Mouse (Mus musculus): ENCODE results near the gene Aknad1. TPM values are rescaled to one million over a fixed set of nuclear protein-coding genes. Genes with fewer than 3 reads are reported as not detected.
A peak's percentile ranks its signal among the peaks of the same experiment; 100 is the strongest.

The Aknad1 gene
- total RNA-seq, 2 experiments from 2014 or later: 0.28 TPM; not detected in 1

DNA sequence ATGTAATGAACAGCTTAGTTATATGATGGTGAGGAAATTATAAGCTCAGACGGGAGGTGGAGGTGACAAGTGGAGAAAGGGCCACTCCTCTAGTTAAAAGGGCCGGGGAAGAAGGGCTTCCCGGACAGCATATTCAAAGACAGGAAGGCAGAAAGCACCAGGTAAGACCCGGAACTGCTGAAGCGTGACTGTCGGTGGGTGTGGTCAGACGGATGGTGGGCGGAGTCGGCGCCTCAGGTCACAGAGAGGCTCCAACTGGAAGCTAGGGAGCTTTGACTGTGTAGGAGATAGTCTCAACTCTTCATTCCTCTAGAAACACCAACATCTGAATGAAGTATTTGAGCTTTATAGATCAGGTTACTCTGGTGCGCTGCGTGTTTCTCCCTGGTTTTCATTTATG is 9.1 kb upstream of the Aknad1 start:
- no peak for DNase-seq (ENCODE audit: extremely low spot score in 1 of 2, low spot score in 2 of 2)
- intact Hi-C loops (cut with DNase I): no loop called here

DNA sequence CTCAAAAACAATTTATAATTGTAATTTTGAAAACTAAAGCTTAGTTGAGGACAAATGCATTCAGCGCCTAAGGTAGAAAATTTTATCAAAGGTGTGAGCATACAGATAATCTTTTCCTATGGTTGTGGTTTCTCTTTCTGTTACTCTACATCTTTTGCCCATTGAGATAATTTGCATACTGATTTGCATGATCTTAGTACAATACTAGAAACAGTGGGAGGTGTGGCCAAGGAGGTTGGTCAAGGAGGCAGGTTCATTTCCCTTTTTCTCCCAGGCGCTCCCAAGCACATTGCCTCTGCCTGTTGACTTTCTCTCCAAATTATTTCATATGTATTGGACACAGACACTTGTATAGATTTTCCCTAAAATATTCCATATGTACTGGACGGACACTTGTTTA is 1.7 kb upstream of the Aknad1 start:
- DNase-seq (ENCODE audit: extremely low spot score in 1 of 2, low spot score in 2 of 2): no peak
- intact Hi-C loops (cut with DNase I): no loop called here

DNA sequence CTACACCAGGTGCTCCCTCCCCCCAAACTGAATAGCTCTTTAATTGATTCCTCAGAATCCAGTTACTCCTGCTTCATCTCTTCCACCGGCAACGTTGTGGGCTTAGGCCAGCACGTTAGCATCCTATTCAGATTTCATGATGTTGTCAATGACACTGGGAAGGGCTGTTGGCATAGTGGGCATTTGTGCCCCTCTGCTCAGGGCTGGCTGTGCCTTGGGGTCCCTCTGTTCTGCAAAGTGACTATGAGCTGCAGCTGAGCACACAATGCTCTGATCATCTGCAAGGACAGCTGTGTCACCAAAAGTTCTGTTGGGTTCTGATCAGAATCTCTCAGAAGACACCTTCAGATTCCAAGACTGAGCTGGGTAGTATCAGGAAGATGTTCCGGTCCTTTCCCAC is 4.6 kb downstream of the Aknad1 start:
- no peak for DNase-seq (ENCODE audit: extremely low spot score in 1 of 2, low spot score in 2 of 2)

DNA sequence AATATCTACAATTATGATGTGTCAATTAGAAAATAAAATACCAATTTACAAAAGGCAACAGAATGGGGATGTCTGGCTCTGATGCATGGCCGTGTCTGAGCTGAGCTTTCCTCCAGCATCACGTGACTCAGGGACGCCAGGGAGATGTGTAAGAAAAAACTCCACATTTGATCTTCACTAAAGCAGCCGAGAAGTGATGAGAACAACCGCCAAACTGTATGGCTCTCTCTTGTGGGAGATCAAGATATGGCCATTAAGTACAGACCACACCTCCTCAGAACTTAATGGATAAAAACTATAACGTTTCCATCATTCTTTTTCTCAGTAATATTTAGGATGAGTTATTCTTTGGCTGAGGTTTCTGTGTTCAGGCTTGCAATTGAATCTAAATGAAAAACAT is 11.6 kb downstream of the Aknad1 start:
- no peak for DNase-seq (ENCODE audit: extremely low spot score in 1 of 2, low spot score in 2 of 2)
- intact Hi-C loops (cut with DNase I): no loop called here

More for the DNA sequence above, 4.6 kb downstream of the Aknad1 start:
- intact Hi-C loops (cut with DNase I): no loop called here

DNA sequence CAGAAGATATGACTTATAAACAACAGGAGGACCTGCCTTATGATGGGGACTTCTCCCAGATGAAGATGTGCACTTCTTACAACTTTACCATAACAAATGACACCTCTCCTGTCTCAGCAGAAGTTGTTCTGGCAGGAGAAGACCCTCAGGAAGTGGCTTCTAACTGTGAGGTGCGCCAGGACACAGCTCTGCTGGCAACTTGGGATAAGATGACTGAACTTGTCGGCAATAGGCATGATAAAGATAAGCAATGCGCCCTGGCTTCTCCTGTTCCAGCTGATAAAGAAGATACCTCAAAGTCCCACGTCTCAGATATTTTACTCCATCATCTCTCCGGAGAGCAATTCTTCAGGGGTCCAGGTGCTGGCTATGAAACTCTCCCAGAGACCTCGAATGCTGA is 12.2 kb downstream of the Aknad1 start:
- DNase-seq (ENCODE audit: extremely low spot score in 1 of 2, low spot score in 2 of 2): no peak
- intact Hi-C loops (cut with DNase I): no loop called here

DNA sequence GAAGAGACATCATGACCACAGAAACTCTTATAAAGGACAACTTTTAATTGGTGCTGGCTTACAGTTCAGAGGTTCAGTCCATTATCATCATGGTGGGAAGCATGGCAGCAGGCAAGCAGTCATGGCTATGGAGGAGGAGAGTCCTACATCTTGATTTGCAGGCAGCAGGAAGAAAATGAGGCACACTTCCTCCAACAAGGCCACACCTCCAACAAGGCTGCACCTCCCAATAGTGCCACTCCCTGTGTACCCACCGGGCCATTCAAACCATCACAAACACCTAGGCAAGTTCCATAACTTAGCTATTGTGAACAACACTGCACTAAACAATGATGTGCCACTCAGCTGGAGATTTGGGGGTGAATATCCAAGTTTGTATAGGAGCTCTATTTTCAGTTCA is 15.1 kb downstream of the Aknad1 start:
- intact Hi-C loops (cut with DNase I): no loop called here
- no peak for DNase-seq (ENCODE audit: extremely low spot score in 1 of 2, low spot score in 2 of 2)

DNA sequence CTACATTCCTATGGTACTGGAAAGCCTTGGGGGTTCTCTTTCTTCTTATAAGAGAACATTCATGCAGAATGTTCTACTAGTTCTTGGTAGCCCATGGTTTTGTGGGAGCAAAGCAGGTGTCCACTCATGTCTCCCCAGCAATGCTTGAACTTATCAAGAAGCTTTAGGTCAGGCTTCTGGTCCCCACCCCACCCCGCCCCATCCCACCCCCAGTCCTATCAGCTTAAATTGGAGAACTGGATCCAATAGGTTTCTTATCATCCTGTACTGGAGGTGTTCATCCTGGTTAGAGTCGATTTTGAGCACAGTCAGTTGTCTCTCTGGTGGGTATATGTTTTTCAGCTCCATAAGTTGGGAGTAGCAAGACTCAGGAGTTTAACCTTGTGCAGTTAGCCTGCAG is 16.1 kb downstream of the Aknad1 start:
- no peak for DNase-seq (ENCODE audit: extremely low spot score in 1 of 2, low spot score in 2 of 2)
- intact Hi-C loops (cut with DNase I): no loop called here

DNA sequence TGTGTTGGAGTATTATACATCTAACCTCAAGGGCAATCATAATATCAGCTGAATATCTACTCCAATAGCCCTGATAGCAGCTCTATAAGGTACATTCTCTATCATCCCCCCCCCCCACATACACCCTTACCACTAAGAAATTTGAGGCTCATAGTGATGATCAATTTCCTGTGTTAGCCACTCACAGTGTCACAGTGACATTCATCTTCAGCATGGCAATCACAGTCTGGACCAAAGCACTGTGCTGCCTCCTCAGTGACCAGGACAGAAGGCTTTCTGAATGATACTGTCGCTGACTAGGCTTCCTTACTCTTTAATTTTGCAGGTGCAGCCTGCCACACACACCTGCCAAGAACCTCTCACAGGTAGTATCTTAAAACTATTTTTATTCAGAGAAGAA is 16.7 kb downstream of the Aknad1 start:
- no peak for DNase-seq (ENCODE audit: extremely low spot score in 1 of 2, low spot score in 2 of 2)
- intact Hi-C loops (cut with DNase I): no loop called here

DNA sequence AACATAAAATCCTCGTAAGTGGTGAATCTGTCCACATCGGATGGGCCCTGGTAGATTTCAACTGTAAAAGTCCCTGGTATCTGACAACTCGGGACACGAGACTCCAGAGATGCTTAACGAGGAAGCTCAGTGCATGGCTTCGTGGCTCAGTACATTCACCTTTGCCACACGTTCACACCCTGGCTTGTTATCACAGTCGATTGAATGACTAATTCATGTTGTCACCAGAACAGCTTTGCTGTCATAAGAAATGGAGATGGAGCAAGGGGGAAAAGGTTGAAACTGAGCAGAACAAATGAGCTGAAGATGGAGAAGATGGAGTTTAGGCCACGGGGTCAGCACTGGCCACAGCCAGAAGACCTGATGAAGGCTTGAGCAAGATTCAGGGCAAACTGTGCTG is 18.1 kb downstream of the Aknad1 start:
- DNase-seq (ENCODE audit: extremely low spot score in 1 of 2, low spot score in 2 of 2): no peak
- intact Hi-C loops (cut with DNase I): no loop called here

DNA sequence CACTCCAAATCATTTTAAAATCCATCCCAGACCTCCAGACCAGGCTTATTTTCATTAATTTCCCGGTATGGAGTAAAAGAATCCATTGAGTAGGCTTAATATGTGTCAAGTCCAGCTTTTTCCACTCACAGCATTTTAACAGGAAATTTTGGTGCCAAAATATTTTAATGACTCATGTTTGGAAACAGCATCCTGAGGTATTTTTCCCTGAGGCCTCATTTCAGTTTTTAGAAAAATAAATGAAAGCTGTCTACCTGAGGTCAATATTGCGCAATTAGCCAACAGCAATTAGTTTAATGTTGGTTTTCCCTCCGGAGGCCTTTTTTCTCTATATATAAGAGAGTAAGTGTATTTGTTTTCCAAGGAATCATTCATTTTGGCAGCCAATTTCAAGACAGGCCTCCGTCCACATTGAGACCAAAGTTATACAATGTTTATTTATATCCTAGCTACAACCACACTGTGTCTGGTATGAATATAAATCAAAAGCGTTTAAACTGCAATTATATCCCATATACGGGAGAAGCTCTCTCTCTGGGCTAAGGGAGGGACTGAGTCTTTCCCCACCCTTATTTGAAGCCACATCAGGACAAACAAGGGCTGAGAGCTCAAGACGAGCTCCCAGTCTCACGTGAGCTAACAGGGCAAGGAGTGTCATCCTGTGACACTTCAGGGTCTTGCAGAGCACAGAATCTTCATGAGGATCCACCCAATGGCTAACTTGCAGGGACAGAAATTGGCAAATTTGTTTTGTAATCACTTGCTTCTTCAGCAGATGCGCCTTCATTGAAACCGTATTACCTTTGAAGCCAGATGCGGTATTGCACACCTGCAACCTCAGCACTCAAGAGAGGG is 20.3 kb downstream of the Aknad1 start:
- intact Hi-C loops (cut with DNase I): no loop called here
- no peak for DNase-seq (ENCODE audit: extremely low spot score in 1 of 2, low spot score in 2 of 2)

DNA sequence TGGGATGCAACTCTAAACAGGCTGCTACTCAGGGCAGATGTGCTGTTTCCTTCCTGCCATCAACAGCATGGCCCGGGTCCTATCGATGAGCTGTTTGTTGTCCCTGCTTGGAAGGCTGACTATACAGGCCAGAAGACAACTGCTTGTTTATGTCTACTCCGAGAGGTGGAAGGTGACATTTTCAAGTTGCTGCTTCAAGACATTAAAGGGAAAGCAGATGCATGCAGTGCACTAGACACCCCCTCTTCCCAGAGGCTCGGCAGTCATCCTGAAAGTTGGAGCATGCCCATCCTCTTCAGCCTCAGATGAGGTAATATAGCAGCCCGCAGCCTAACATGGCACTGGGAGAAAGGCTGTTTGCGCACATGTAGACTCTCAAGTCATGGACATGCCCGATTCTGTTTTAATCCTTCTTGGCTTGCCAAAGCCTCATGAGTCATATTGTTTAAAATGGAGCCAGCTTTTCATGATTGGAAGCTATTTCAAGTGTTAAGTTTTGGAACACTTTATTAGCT is 23.2 kb downstream of the Aknad1 start:
- intact Hi-C loops (cut with DNase I): no loop called here
- DNase-seq (ENCODE audit: extremely low spot score in 1 of 2, low spot score in 2 of 2): peak in 1 of 2 experiments; percentile 48

DNA sequence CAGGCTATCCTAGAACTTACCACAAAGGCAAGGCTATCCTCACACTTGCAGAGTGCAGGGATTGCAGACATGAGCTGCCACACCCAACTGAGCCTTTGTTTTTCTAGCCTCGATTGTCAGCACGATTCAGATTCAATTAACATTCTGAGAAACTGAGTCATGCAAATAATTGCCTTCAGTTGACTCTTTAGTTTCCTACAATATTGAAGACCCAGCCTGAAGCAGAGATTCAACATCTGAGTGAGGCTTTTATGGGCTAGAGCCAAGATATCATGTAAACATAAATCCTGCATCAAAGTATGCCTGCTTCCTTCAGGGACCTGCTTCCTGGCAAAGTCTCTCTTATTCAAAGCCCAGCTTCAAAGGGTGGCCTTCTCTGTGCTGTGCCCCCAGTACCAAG is 24.2 kb downstream of the Aknad1 start:
- no peak for DNase-seq (ENCODE audit: extremely low spot score in 1 of 2, low spot score in 2 of 2)
- intact Hi-C loops (cut with DNase I): no loop called here

DNA sequence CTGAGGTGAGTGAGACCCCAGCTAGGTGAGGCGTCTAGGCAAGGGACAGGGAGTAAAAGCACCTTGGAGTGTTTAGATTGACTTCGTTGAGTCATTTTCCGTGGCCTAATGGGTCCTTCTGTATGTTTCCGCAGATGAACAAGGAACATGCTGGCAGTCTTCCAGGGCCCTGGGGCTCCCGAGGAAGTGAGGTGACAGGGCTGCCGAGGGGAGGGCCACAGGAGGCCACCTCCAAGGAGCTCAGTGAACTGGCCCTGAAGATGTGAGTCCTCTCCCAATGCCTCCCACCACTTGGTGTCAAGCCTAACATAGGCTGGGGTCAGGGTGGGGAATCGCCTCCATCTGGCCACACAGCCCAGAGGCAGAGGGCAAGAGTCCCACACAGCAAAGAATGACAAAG is 25.5 kb downstream of the Aknad1 start:
- peak in 1 of 2 experiments; percentile 86 for DNase-seq (ENCODE audit: extremely low spot score in 1 of 2, low spot score in 2 of 2)
- intact Hi-C loops (cut with DNase I): no loop called here

DNA sequence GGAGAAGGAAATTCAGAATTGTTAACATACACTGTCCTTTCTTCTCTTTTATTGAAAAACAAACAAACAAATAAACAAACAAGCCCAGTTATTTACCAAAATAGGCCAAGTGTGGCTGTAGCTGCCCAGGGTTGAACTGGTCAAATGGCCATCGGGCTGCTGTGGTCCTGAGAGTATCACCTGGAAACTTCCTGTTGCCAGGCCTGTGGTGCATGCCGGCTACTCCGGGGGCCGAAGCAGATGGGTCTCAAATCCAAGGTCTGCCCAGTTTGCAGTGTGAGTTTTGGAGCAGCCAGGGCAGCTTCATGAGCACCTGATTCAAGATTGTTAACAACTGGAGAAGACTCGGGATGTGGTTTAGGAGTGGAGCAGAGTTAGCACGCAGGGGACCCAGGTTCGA is 26.0 kb downstream of the Aknad1 start:
- DNase-seq (ENCODE audit: extremely low spot score in 1 of 2, low spot score in 2 of 2): no peak
- intact Hi-C loops (cut with DNase I): no loop called here

DNA sequence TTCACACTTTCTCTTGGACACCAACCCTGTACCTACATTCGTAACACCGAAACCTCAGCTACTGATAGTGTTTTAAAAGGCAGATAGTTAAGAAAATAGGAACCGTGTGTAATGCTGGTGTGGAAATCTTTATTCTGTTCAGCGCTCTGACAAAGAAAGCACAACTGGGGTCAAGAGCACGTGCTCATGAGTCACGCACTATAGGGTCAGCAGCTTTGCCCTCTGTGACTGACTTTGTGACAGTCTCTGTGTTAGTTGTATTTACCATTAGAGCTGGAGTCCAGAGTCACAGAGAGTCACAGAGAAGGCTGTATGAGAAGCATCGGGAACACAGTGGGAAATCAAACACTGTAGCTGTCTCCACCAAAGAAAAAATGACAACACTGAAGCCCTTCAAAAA is 27.5 kb downstream of the Aknad1 start:
- no peak for DNase-seq (ENCODE audit: extremely low spot score in 1 of 2, low spot score in 2 of 2)
- intact Hi-C loops (cut with DNase I): no loop called here

DNA sequence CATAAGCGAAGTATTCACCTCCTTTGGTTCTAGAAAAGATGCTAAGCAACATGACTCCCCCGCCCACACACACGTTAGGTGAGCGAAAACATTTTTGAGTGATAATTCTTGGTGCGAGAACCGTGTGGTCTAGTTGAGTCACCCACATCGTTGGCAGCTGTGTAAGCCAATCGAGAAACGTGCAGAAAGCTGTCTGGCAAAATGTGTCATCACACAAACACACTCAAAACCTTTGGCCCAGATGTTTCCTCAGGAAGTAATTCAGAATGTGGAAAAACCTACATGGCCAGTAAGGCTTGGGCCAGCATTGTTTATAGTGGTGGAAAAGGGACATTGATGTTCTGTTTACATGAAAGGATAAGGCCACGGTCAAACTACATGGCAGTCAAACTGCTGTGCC is 28.0 kb downstream of the Aknad1 start:
- no peak for DNase-seq (ENCODE audit: extremely low spot score in 1 of 2, low spot score in 2 of 2)
- intact Hi-C loops (cut with DNase I): no loop called here

DNA sequence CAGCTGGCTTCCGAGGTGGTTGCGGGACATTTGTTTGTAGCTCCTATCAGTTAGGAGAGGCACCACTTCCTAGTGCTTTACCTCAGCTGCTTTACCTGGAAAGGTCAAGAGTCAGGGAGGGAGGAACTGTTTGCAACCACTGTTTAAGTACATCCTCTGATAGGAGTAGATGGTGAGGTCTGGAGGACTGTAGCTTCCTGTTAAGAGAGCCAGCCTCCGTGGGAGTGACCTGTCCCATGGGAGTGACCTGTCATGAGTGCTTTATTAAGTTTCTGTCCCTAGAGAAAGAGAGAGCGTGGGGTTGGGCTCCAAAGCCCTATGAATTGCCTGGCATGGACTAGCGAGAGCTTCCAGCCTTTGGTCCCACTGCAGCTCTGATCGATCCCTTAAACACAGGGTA is 30.1 kb downstream of the Aknad1 start:
- intact Hi-C loops (cut with DNase I): no loop called here
- no peak for DNase-seq (ENCODE audit: extremely low spot score in 1 of 2, low spot score in 2 of 2)

DNA sequence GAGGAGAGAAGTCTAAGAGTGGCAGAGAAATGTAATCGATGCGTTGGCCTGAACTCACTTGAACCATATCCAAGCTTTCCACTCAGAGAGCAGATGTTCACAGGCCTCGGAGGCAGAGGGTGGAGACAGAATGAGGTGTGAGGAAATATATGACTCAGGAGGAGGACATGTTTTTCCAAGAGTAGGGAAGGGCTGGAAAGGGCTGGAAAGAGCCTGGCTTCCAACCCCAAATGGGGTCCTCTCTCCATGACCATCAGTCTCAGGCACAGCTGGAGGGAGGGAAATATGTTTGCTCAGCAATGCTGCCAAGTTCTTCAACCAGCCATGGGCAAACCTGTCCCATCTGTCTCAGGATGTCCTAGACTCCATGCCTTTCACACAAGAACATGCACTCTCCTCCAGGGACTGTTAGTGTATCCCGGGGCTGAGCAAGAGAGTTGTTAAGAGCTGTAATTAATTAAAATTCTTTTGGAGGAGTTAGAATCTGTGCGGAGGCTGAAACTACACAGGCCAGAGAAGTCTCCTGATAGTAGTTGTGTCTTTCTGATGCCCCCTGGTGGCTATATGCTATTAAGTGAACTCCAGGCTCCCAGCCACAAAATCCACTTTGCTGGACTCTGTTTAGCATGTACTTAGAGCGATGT is 31.4 kb downstream of the Aknad1 start:
- peak; percentile 54 to 72 for DNase-seq (ENCODE audit: extremely low spot score in 1 of 2, low spot score in 2 of 2)
- intact Hi-C loops (cut with DNase I): loop anchor here (5.0 kb wide), 2 partner anchors 49 to 69 kb away; partner anchors contain the start of gene Gpsm2

DNA sequence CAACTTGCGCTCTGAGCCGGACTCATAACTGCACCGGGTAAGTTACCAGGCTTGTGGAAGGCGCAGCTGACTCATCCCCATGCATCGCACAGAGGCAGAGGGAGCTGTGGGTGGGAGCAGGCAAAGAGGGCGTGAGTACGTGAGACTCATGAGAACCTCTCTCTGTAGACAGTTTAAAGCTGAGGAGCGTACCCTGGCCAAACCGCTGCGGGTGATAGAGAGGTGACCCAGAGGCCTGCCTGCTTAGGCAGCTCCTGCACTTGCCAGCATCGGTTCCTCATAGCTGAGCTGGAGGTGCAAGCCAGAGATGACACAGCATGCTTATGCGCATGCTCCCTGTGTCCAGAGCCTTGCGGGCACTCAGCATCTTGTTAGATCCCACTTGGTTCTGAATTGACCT is 32.8 kb downstream of the Aknad1 start:
- DNase-seq (ENCODE audit: extremely low spot score in 1 of 2, low spot score in 2 of 2): no peak
- intact Hi-C loops (cut with DNase I): loop anchor here (5.0 kb wide), 2 partner anchors 50 to 70 kb away; partner anchors contain the start of gene Gpsm2

DNA sequence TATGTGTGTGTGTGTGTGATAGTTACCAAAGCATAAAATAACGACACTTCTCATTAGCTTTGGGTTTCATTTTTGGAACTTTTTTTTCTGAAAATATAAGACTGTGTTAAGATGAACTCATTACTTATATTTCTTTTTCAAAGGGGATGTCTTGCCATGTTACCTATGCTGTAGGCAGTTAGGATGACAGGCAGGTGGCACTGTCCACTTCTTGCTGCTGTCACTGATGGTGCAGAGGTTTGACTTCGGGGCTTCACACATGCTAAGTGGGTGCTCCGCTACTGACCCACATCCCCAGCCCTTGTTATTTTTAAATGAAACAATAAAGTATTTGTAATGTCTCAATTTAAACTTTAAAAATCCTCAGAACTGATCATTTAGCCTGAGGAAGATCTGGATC is 33.4 kb downstream of the Aknad1 start:
- DNase-seq (ENCODE audit: extremely low spot score in 1 of 2, low spot score in 2 of 2): no peak
- intact Hi-C loops (cut with DNase I): loop anchor here (5.0 kb wide), 2 partner anchors 51 to 71 kb away; partner anchors contain the start of gene Gpsm2

All from left cerebral cortex, postnatal 10 days (tissue).